Mouse (Mus musculus) gastrocnemius, postnatal 36 days (tissue): ENCODE measurements at regions not wholly inside any gene's neighbourhood (a gene's known extent, or its start where the extent isn't known, plus 50 kb on each side); places are given as distances from the start of the nearest gene placed in this dataset.

Experiments
- DNase-seq, 2 experiments: peaks; one replicate each; pipeline ENCODE4 v3.0.0; 2022
- intact Hi-C: fragments of 180-260 bp; cut with DNase I; formaldehyde crosslinking; loops from one replicate; pipeline ENCODE4 v1.15.1; 2025

DNA sequence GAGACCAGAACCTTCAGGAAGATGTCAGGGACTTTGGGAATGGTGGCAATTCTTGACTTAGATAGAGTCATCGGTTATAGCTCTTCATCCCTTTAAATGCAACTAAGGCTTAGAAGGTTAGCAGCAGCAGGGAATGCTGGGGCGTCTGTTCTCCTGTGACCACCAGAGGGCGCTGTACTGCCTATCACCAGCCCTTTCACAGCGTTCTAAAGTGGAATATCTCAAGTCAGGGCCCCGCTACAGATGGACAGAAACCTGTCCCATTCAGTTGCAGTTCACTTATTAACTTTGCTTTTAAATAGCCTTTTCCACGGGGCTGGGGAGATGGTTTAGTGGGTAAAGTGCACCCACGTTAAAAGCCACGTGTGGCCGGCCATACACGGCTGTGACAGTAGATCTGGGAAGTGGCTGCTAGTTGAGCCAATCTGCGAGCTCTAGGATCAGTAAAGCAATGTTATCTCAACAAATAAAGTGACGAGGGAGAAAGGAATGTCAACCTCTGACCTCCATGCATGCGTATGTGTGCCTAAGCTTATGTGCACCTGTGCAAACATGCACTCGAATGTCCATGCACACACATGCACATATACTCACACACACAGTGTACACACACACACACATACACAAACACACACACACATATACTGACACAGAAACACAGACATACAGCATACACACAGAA lies 104.3 kb downstream of the Fam168b start:
- intact Hi-C loops = loop anchor here (2.0 kb wide), 1 partner anchor 130 kb away; no protein-coding TSS in a partner anchor
- DNase-seq = peak in 1 of 2 experiments; percentile 38

DNA sequence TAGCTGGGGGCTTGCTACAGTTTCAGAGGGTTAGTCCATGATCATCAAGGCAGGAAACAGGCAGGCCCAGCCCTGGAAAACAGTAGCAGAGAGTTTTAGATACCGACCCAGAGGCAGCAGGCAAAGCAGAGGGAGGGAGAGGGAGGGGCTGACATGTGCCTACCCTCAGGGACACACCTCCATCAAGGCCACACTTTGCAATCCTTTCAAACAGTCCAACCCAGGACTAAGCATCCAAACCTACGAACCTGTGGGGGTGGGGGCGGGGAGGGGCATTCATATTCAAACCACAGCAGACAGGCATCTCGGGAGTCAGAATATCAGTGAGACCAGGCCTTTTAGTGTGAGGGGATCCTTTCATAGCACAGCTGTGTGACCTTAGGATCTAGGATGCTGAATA lies 103.2 kb downstream of the Fam168b start:
- intact Hi-C loops = loop anchor here (2.0 to 5.0 kb wide), 2 partner anchors 129 to 158 kb away; no protein-coding TSS in a partner anchor
- DNase-seq = no peak

DNA sequence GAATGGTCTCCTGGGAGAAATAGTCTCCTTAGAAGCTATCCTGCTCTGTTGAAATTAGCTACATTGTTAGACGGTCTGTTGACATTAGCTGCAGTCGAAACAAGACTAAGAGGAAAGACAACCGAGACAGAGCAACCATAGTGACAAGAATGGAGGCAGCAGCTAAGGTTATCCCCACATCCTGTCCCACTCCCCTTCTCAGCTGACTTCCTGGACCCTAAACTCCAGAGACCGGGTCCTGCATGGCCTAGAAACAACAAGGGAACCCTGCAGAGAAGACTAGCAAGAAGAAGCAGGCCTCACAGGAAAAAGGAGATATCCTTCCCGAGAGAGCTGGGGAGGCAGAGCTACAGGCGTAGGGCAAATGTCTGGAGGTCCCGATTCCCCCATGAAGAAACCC lies 102.0 kb downstream of the Fam168b start:
- DNase-seq = no peak
- intact Hi-C loops = loop anchor here (5.0 kb wide), 1 partner anchor 156 kb away; no protein-coding TSS in a partner anchor

DNA sequence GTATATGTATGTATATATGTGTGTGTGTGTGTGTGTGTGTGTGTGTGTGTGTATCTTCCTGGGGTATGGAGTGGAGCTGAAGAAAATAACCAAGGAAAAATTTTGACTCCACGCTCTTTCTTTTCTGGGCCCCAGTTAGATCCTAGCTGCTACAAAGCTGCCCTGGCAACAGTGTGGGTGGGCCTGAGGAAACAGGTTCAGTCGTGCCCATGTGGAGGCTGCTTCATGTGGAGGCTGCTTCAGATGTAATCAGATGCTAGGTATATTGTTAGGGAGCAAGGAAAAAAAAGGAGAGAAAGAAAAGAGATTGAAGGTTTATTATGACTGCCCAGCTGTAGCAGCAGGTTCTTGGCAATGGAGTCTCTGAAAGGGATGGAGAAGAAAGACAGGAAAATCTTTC lies 100.6 kb downstream of the Fam168b start:
- intact Hi-C loops = loop anchor here (5.0 kb wide), 1 partner anchor 155 kb away; no protein-coding TSS in a partner anchor
- no peak for DNase-seq

DNA sequence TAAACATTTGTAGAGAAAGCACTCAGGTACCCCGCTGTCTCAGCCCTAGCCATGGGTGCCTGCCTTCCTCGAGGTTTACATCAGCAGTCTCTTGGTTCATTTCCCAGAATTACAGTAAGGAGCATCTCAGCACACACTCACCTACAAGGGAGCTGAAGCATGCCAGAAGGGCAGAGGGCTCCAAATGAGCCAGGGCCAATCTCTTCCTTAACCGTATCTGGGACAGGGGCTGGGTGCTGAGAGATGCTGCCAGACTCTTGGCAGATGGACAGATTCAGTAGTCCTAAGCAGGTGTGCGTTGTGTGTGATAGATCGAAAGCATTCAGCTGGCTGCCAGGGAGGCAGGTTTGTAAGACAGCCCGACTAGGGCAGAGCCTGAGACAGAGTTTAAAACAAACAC lies 97.0 kb downstream of the Fam168b start:
- intact Hi-C loops = no loop called here

DNA sequence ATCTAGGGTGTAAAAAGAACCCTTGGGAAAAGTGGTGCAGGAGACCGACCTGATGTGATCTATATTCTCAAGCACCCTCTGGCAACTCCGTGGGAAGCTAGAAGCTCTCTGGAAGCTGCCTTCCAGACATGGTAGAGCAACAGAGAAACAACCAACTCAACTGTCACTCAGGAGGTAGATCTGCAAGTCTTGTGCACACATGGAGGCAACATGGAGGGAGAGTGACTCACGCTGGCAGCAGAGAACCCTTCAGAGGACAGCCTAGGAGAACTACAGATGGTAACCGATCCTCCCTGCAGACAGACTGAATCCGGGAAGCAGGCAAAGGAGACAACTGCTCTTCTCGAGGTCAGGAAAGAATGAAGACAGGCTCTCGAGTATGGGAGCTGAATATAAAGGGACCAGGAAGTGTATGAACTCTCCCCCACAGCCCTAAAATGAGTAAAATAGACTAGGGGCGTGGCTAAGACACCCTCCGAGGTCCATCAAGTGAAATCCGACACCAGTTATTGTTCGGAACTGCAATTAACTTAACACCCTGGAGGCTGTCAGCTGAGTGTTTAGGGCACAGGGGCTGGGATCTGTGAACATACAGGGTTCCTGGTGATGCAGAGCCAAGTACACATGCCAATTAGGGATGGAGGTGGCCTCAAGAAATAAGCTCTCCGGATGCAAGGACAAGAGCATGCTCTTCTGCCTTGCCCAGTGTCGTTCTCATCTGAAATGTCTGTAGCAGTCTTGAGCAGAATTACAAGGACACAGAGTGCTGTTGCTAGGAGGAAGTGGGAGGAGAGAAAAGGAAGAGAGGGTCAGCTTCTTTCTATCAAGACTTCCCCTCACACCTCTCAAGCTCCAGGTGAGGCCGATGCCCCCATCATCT lies 93.5 kb downstream of the Fam168b start:
- intact Hi-C loops = no loop called here
- DNase-seq = no peak

More for the DNA sequence above, 97.0 kb downstream of the Fam168b start:
- DNase-seq = no peak

DNA sequence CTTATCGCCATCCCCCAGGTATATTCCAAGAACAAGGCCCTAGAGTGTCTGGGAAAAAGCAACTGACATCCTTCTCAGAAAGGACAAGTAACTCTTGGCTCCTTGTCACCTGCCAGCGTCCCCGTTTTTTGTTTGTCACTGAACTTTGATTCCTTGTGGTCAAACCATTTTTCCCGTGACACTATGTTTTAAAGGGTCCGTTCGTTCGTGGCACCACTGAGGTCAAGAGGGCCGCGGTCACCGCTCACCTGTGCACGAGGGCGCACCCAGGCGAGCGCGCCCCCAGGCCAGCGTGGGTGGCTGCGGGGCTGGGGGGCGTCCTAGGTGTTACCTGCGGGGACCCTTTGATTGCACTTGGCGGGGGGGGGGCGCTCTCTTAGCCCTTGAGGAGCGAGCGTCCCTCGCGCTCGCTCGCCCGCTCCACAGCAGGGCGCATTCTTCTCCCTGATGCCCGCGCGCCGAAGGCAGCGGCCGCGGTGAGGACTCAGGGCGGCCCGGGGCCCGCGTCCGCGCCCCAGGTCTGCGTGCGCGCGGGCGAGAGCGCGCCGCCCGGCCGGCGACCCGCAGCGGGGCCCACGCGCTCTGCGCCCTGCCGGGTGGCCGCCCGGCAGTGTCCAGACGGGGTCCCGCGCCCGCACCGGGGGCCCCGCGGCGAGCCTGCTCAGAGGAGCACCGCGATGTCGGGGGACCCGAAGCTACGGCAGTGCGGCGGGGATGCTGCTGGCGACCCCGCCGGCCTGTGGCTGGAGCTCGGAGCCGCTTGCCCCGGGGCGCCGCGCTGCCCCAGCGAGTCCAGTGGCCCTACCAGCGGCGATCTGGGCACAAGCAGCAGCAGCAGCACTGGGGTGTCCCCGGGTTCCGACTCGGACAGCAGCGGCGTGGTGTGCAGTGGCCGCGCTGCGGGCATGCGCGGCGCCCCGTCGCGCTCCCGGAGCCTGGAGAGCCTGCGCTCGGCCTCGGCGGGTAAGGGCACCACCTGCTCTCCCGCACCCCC lies 92.5 kb downstream of the Fam168b start:
- DNase-seq = no peak
- intact Hi-C loops = no loop called here

DNA sequence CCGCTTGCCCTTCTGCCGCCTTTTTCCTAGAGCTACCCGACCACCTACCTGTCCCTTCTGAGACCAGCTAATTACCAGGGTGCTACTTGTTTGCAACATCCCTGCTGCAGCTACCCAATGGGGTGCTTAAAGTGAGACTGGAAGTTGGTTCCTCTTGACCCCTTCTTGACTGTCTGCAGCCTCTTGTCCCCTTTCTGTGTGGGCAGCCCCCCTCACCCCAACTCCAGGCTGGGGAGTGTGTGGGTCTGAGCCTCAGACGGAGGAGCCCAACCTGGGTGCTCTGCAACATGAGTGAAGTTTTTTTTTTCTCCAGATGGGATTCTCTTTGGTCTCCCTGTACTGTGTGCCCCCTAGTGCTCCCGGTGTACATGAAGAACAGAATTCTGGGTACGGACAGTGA lies 91.7 kb downstream of the Fam168b start:
- intact Hi-C loops = no loop called here
- no peak for DNase-seq

DNA sequence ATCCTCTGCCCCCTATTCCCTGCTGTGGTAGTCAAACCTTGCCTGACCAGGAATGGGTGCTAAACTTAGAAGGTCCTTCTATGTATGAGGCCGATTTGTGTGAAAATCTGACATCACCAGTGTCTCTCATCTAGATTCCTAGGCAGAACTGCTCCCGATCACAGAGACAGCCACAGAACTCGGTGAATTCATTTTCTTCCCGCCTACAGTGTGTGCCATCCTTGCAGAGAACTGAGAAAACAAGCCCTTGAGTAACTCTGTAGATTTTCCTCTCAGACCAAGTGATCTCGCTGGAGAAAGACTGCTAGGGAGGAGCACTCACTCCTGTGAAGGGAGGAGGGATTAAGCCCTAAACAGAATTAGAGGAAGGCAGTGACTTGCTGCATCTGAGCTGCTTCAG lies 89.3 kb downstream of the Fam168b start:
- intact Hi-C loops = no loop called here
- no peak for DNase-seq

DNA sequence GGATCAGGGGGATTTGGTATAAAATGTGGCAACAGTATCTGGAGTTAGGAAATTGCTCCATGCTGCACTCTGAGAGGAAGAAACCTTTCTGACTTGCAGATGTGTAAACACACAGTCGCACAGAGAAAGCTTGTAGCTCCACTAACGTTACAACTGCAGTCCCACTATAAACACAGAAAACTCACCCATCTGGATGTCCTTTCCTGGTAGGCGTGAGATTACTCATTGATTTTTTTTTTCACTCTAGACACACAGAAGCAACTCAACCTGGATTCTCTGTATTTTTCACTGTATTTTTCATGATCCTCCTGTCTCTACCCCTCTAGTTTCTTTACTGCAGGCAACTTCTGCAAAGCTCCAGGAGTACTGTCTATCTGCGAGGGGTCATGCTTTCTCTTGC lies 82.3 kb downstream of the Fam168b start:
- no peak for DNase-seq
- intact Hi-C loops = no loop called here

DNA sequence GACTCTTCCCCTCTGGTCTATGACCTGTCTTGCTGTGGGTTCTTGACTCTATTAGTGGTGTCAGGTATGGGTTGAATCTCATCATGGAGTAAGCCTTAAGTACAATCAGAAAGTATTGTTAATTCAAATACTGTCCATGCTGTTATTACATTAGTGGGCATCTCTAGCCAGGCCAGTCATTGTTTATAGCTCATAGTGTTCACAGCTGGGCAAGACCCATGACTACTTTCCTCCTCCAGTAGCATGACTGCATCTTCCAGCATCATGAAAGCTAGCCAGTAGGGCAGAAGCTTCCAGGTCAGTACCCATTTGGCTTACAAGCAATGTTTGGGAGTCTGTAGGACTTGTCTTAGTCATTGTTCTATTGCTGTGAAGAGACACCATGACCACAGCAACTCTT lies 81.4 kb downstream of the Fam168b start:
- intact Hi-C loops = no loop called here
- DNase-seq = no peak

DNA sequence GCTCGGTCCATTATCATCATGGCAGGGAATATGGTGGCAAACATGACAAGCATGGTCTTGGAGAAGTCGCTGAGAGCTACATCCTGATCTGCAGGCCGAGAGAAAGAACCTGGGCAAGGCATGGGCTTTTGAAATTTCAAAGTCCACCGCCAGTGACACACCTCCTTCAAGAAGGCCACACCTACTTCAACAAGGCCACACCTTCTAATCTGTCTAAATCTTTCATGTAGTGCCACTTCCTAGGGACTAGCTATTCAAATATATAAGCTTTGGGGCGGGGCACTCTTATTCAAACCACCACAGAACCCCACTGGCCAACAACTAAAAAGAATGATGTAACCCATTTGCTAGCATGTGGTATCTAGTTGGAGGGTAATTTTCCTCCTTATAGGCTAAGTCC lies 81.0 kb downstream of the Fam168b start:
- intact Hi-C loops = no loop called here
- DNase-seq = no peak
